Comparison of ENCODE assay signal across 23 mouse cellular contexts in the genomic region with DNA sequence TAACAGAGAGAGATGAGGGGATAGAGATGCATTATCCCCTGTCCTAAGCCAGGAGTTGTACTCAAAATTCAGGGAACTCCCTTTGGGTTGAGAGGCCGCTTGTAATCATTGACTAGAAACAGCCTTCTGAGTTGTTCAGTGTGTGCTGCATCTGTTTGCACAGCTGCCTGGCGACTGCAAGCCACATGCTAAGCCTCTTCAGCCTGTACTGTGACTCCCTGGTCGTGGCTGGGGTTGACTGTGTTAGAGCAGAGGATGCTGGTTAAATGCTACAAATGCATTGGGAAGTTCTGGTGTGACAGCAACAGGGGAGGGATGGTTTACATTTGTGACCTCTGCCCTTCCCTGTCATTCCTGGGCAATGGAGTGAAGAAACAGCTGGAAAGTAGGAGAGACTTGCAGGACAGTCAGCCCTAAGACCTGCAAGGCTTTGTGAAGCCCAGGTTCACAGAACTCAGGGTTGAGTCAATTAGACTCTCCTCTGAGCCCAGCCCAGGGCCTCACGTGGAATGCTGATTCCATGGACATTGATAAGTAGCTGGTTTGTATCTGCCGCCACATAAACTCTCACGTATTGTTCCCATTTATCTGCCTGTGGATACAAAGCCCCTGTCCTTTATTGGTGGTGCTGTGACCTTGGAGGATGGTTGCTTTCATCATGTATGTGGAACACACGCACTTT. TPM values are rescaled to one million over a fixed set of nuclear protein-coding genes. Genes with fewer than 3 reads are reported as not detected.
A peak's percentile ranks its signal among the peaks of the same experiment; 100 is the strongest.
DNase-seq lines count a peak whose midpoint lies in the region; ATAC-seq lines count a peak whose summit lies in the region.
"Had no signal": no experiment of that assay in that cellular context is flagged by ENCODE, and none has a peak within 500 bp of the region (broad histone marks: within the 10 kb centered on the region; RNA-seq: fewer than 3 reads in every experiment).

No protein-coding gene starts in this region.

- peaks cover 24% of the 10 kb centered on the region for H3K36me3 ChIP-seq in liver, embryonic 11.5 days (ENCODE audit: control insufficient read depth, insufficient read depth, low read length)
- H3K36me3 ChIP-seq in intestine, embryonic 15.5 days: peaks cover 18% of the 10 kb centered on the region
- H3K36me3 ChIP-seq in liver, embryonic 15.5 days (replicated peaks): 0 out of 2 replicates have a peak, but pooled peaks cover 9% of the 10 kb centered on the region

- no peaks in the 10 kb centered on the region; the same call in 1 of the 2 replicates for H3K4me1 ChIP-seq in liver, embryonic 11.5 days (replicated peaks; ENCODE audit: control insufficient read depth, insufficient read depth, low read length)
- H3K4me1 ChIP-seq in intestine, embryonic 15.5 days (replicated peaks): no peaks in the 10 kb centered on the region
- H3K4me1 ChIP-seq in liver, embryonic 15.5 days (replicated peaks): peaks cover 6% of the 10 kb centered on the region; the same call in 1 of the 2 replicates
- H3K4me1 ChIP-seq: embryonic facial prominence, embryonic 10.5 days; forebrain, embryonic 15.5 days; heart, embryonic 15.5 days; hindbrain, embryonic 13.5 days; limb, embryonic 10.5 days; midbrain, embryonic 10.5 days had no signal

- no peak overlapping the region for H3K9ac ChIP-seq in liver, embryonic 11.5 days (ENCODE audit: low read depth, low read length)
- H3K9ac ChIP-seq in intestine, embryonic 15.5 days: no peak overlapping the region
- no peak overlapping the region for H3K9ac ChIP-seq in liver, embryonic 15.5 days
- H3K9ac ChIP-seq: forebrain, embryonic 15.5 days; heart, embryonic 15.5 days; hindbrain, embryonic 13.5 days had no signal

- no peak overlapping the region for H3K27ac ChIP-seq in liver, embryonic 11.5 days (ENCODE audit: low read depth, low read length)
- H3K27ac ChIP-seq in intestine, embryonic 15.5 days: no peak overlapping the region
- 0 out of 2 replicates have a peak overlapping the region, but pooled peaks have one; percentile 6 for H3K27ac ChIP-seq in liver, embryonic 15.5 days (replicated peaks)
- H3K27ac ChIP-seq: embryonic facial prominence, embryonic 10.5 days; forebrain, embryonic 15.5 days; heart, embryonic 15.5 days; hindbrain, embryonic 13.5 days; layer of hippocampus, adult 2 months; limb, embryonic 10.5 days; midbrain, embryonic 10.5 days had no signal

- DNase-seq in liver, embryonic 11.5 days (ENCODE audit: low spot score): no peak
- no peak for DNase-seq in liver
- peak; percentile 75 for DNase-seq in yolk sac, embryonic 10.5 days (ENCODE audit: low spot score)
- no peak for DNase-seq in heart, adult 8-10 months (ENCODE audit: low spot score)
- DNase-seq: adrenal gland, adult 2 months; cerebellum, adult 11-12 months; cerebellum, postnatal 25 days; gastrocnemius, postnatal 25 days; heart, postnatal 36 days; kidney, postnatal 25 days; lung, postnatal 4 days; right cerebral cortex, postnatal 14 days had no signal

- peak; percentile 62 for ATAC-seq in liver, embryonic 11.5 days (replicated peaks; ENCODE audit: low FRiP score)
- peak; percentile 76 for ATAC-seq in intestine, embryonic 15.5 days
- peak; percentile 69 for ATAC-seq in liver, embryonic 15.5 days (ENCODE audit: insufficient read depth)
- ATAC-seq in megakaryocyte-erythroid progenitor cell, adult 5-6 weeks (replicated peaks; ENCODE audit: low FRiP score, low TSS enrichment, poor library complexity, severe bottlenecking): no peak
- ATAC-seq: forebrain, embryonic 15.5 days; inflammation-experienced regulatory T-cells, adult 6 months had no signal

- H3K4me2 ChIP-seq in liver, embryonic 11.5 days: no peak overlapping the region
- no peak overlapping the region for H3K4me2 ChIP-seq in intestine, embryonic 15.5 days (replicated peaks)
- no peak overlapping the region for H3K4me2 ChIP-seq in liver, embryonic 15.5 days
- H3K4me2 ChIP-seq: forebrain, embryonic 15.5 days; heart, embryonic 15.5 days; hindbrain, embryonic 13.5 days had no signal

- no peaks in the 10 kb centered on the region for H3K9me3 ChIP-seq in liver, embryonic 11.5 days (ENCODE audit: control insufficient read depth, low read length)
- H3K9me3 ChIP-seq in intestine, embryonic 15.5 days: no peaks in the 10 kb centered on the region
- H3K9me3 ChIP-seq in liver, embryonic 15.5 days (replicated peaks): no peaks in the 10 kb centered on the region
- H3K9me3 ChIP-seq: embryonic facial prominence, embryonic 10.5 days; forebrain, embryonic 15.5 days; heart, embryonic 15.5 days; hindbrain, embryonic 13.5 days; limb, embryonic 10.5 days; midbrain, embryonic 10.5 days had no signal

- no peak overlapping the region for H3K4me3 ChIP-seq in liver, embryonic 11.5 days (ENCODE audit: low read depth, low read length)
- H3K4me3 ChIP-seq in intestine, embryonic 15.5 days (replicated peaks): no peak overlapping the region
- H3K4me3 ChIP-seq in liver, embryonic 15.5 days (replicated peaks): no peak overlapping the region
- H3K4me3 ChIP-seq: embryonic facial prominence, embryonic 10.5 days; forebrain, embryonic 15.5 days; heart, embryonic 15.5 days; hindbrain, embryonic 13.5 days; layer of hippocampus, adult 2 months; limb, embryonic 10.5 days; midbrain, embryonic 10.5 days had no signal

- WGBS in liver, embryonic 11.5 days: 74% methylated on average over 7 of the region's 7 CpGs
- 54% methylated on average over 7 of the region's 7 CpGs for WGBS in intestine, embryonic 15.5 days
- 57% methylated on average over 7 of the region's 7 CpGs for WGBS in liver, embryonic 15.5 days (ENCODE audit: insufficient replicate concordance)

- H3K27me3 ChIP-seq in liver, embryonic 11.5 days (replicated peaks; ENCODE audit: control insufficient read depth, insufficient read depth, low read length): no peaks in the 10 kb centered on the region
- H3K27me3 ChIP-seq in intestine, embryonic 15.5 days (replicated peaks): no peaks in the 10 kb centered on the region
- H3K27me3 ChIP-seq in liver, embryonic 15.5 days: no peaks in the 10 kb centered on the region
- H3K27me3 ChIP-seq: forebrain, embryonic 15.5 days; heart, embryonic 15.5 days; hindbrain, embryonic 13.5 days had no signal

RNA-seq across cellular contexts. Expression of a gene that starts 37.3 kb away (rescaled TPM):
- 110 and 117 TPM in 2 replicates for polyA plus RNA-seq in liver, embryonic 11.5 days (2014; fragmentation: Nextera tagmentation; extraction: Ambion mirVana)
- 106 and 107 TPM in 2 replicates for polyA plus RNA-seq in intestine, embryonic 15.5 days (2015; fragmentation: Nextera tagmentation; extraction: Ambion mirVana)
- polyA plus RNA-seq in liver, embryonic 15.5 days (2015; fragmentation: Nextera tagmentation; extraction: Ambion mirVana): 39.7 and 40.5 TPM in 2 replicates
- total RNA-seq in megakaryocyte-erythroid progenitor cell, adult 5-6 weeks (2014; fragmentation: Nextera tagmentation): 126 and 154 TPM in 2 replicates
- 105 and 107 TPM in 2 replicates for total RNA-seq in megakaryocyte-erythroid progenitor cell, adult 5-6 weeks (2017)
- total RNA-seq in heart, adult 8-10 months (2022): 10 to 100 TPM; 36.6 to 37.8 (median 37.7) TPM

RNA-seq across cellular contexts. Expression of a gene that starts 38.2 kb away (rescaled TPM):
- 42.0 and 42.8 TPM in 2 replicates for polyA plus RNA-seq in liver, embryonic 11.5 days (2014; fragmentation: Nextera tagmentation; extraction: Ambion mirVana)
- polyA plus RNA-seq in intestine, embryonic 15.5 days (2015; fragmentation: Nextera tagmentation; extraction: Ambion mirVana): 37.6 and 46.1 TPM in 2 replicates
- 19.6 and 20.3 TPM in 2 replicates for polyA plus RNA-seq in liver, embryonic 15.5 days (2015; fragmentation: Nextera tagmentation; extraction: Ambion mirVana)
- total RNA-seq in megakaryocyte-erythroid progenitor cell, adult 5-6 weeks (2014; fragmentation: Nextera tagmentation): 30.4 and 38.6 TPM in 2 replicates
- 17.6 and 20.4 TPM in 2 replicates for total RNA-seq in megakaryocyte-erythroid progenitor cell, adult 5-6 weeks (2017)
- total RNA-seq in heart, adult 8-10 months (2022): 10 to 100 TPM; 41.9 to 54.9 (median 43.9) TPM
